Mouse (Mus musculus) limb, embryonic 10.5 days (tissue): ENCODE results near the gene Ccl8. TPM values are rescaled to one million over a fixed set of nuclear protein-coding genes. Genes with fewer than 3 reads are reported as not detected.

ENCODE experiments used
- DNase-seq: peaks from one replicate; pipeline ENCODE4 v3.0.0-alpha.2; 2017; ENCODE audit warnings: low spot score
- H3K27ac ChIP-seq: fragments of 300-500 bp; sonication (generic); 2 replicates; pipeline ENCODE4 v1.5.1; 2016; ENCODE audit warnings: mild to moderate bottlenecking
- H3K27me3 ChIP-seq: fragments of 300-500 bp; sonication (generic); 2 replicates; pipeline ENCODE4 v1.6.1; 2016; ENCODE audit warnings: low read depth, mild to moderate bottlenecking; ENCODE audit not compliant: poor library complexity, severe bottlenecking
- H3K36me3 ChIP-seq: fragments of 300-500 bp; sonication (generic); 2 replicates; pipeline ENCODE4 v1.6.1; 2016; ENCODE audit warnings: mild to moderate bottlenecking, moderate library complexity
- H3K4me1 ChIP-seq: fragments of 300-500 bp; sonication (generic); 2 replicates; pipeline ENCODE4 v1.6.1; 2016
- H3K4me3 ChIP-seq: fragments of 300-500 bp; sonication (generic); 2 replicates; pipeline ENCODE4 v1.5.1; 2016; ENCODE audit warnings: mild to moderate bottlenecking, moderate library complexity
- H3K9me3 ChIP-seq: fragments of 300-500 bp; sonication (generic); replicated peaks from 2 replicates; pipeline ENCODE4 v1.6.1; 2016; ENCODE audit warnings: mild to moderate bottlenecking
- WGBS: fragments of 180-500 bp; shearing (Covaris S2); methylation state at CpG from one replicate; pipeline ENCODE4 v1.1.7; 2016; 5-methylcytosine and 5-hydroxymethylcytosine counted together
- polyA plus RNA-seq: library from polyadenylated mRNA; unstranded; fragments of >200 nt; fragmentation: Nextera tagmentation; extraction: Ambion mirVana; gene quantifications from 2 replicates; pipeline ENCODE4 v1.2.1, GENCODE M21; 2016

Ccl8 gene
- polyA plus RNA-seq, 1 experiment from 2014 or later, result not detected

GRCm38 (mm10) chr11:82109611-82110010 lies 5.4 kb upstream of the Ccl8 start:
- H3K9me3 ChIP-seq, result no peaks in the 10 kb centered on the region
- no peak overlapping the region for H3K27ac ChIP-seq
- no peaks in the 10 kb centered on the region for H3K27me3 ChIP-seq
- H3K4me1 ChIP-seq, result no peaks in the 10 kb centered on the region
- no peak for DNase-seq
- H3K36me3 ChIP-seq, result no peaks in the 10 kb centered on the region
- no peak overlapping the region for H3K4me3 ChIP-seq

GRCm38 (mm10) chr11:82110372-82111248 lies 4.4 kb upstream of the Ccl8 start:
- Histone ChIP-seq H3K27ac (no peak overlapping the region), H3K27me3 (no peaks in the 10 kb centered on the region), H3K4me1 (no peaks in the 10 kb centered on the region), H3K36me3 (no peaks in the 10 kb centered on the region), H3K9me3 (no peaks in the 10 kb centered on the region), H3K4me3 (no peak overlapping the region)
- 60% methylated on average over 6 of the region's 6 CpGs for WGBS
- DNase-seq, result no peak

GRCm38 (mm10) chr11:82116041-82116440 lies 1.1 kb downstream of the Ccl8 start:
- H3K27ac ChIP-seq, result no peak overlapping the region
- no peaks in the 10 kb centered on the region for H3K4me1 ChIP-seq
- H3K4me3 ChIP-seq, result no peak overlapping the region
- H3K27me3 ChIP-seq, result no peaks in the 10 kb centered on the region
- H3K36me3 ChIP-seq, result no peaks in the 10 kb centered on the region
- WGBS, result 86% methylated on average over 3 of the region's 3 CpGs
- no peak for DNase-seq
- H3K9me3 ChIP-seq, result no peaks in the 10 kb centered on the region

GRCm38 (mm10) chr11:82132977-82133376 lies 18.0 kb downstream of the Ccl8 start:
- 83% methylated on average over 1 of the region's 1 CpGs for WGBS
- Histone ChIP-seq H3K27ac (no peak overlapping the region), H3K36me3 (no peaks in the 10 kb centered on the region), H3K4me3 (no peak overlapping the region), H3K27me3 (no peaks in the 10 kb centered on the region), H3K9me3 (no peaks in the 10 kb centered on the region), H3K4me1 (no peaks in the 10 kb centered on the region)
- DNase-seq, result no peak

GRCm38 (mm10) chr11:82136196-82136595 lies 21.2 kb downstream of the Ccl8 start:
- DNase-seq, result no peak
- Histone ChIP-seq H3K27ac (no peak overlapping the region), H3K4me3 (no peak overlapping the region), H3K4me1 (peaks cover 8% of the 10 kb centered on the region; the same call in 1 of the 2 replicates), H3K9me3 (no peaks in the 10 kb centered on the region), H3K27me3 (no peaks in the 10 kb centered on the region), H3K36me3 (no peaks in the 10 kb centered on the region)
- WGBS, result 94% methylated on average over 2 of the region's 2 CpGs

- Histone ChIP-seq H3K4me3 (no peak overlapping the region), H3K27me3 (no peaks in the 10 kb centered on the region), H3K27ac (no peak overlapping the region), H3K36me3 (no peaks in the 10 kb centered on the region), H3K4me1 (peaks cover 8% of the 10 kb centered on the region; the same call in 1 of the 2 replicates), H3K9me3 (no peaks in the 10 kb centered on the region)
- WGBS, result 67% methylated on average over 7 of the region's 7 CpGs
- no peak for DNase-seq
Measured at GRCm38 (mm10) chr11:82139492-82140094, 24.6 kb downstream of the Ccl8 start.

- DNase-seq, result no peak
- WGBS, result 57% methylated on average over 2 of the region's 2 CpGs
Measured at GRCm38 (mm10) chr11:82159126-82159525, 44.1 kb downstream of the Ccl8 start.

GRCm38 (mm10) chr11:82163285-82163684 lies 48.3 kb downstream of the Ccl8 start:
- 72% methylated on average over 8 of the region's 8 CpGs for WGBS
- no peak for DNase-seq
- H3K36me3 ChIP-seq, result no peaks in the 10 kb centered on the region

More at GRCm38 (mm10) chr11:82159126-82159525, 44.1 kb downstream of the Ccl8 start:
- Histone ChIP-seq H3K27me3 (no peaks in the 10 kb centered on the region), H3K4me3 (no peak overlapping the region), H3K36me3 (no peaks in the 10 kb centered on the region), H3K9me3 (no peaks in the 10 kb centered on the region), H3K4me1 (peaks cover 3% of the 10 kb centered on the region; the same call in 1 of the 2 replicates), H3K27ac (no peak overlapping the region)

More at GRCm38 (mm10) chr11:82163285-82163684, 48.3 kb downstream of the Ccl8 start:
- no peak overlapping the region for H3K27ac ChIP-seq
- peaks cover 3% of the 10 kb centered on the region; the same call in 1 of the 2 replicates for H3K4me1 ChIP-seq
- H3K4me3 ChIP-seq, result no peak overlapping the region
- no peaks in the 10 kb centered on the region for H3K27me3 ChIP-seq
- H3K9me3 ChIP-seq, result no peaks in the 10 kb centered on the region

Other genes starting within 250 kb of the Ccl8 start
- gene Asic2, start 146.7 kb upstream of the Ccl8 start, polyA plus RNA-seq, result 1.1 and 2.3 TPM in 2 replicates
- gene Ccl2, start 79.6 kb upstream of the Ccl8 start, polyA plus RNA-seq, result 0.19 TPM in 1 of 2 replicates, not detected in the other
- not detected in 2 replicates for gene Gm17268, start 76.6 kb upstream of the Ccl8 start, polyA plus RNA-seq
- gene Ccl7, start 69.5 kb upstream of the Ccl8 start, polyA plus RNA-seq, result not detected in 2 replicates
- gene Ccl11, start 57.4 kb upstream of the Ccl8 start, polyA plus RNA-seq, result not detected in 2 replicates
- not detected in 2 replicates for gene Ccl12, start 13.3 kb upstream of the Ccl8 start, polyA plus RNA-seq
- gene Ccl1, start 190.5 kb downstream of the Ccl8 start, polyA plus RNA-seq, result not detected in 2 replicates